Mouse (Mus musculus) bone marrow macrophage, adult 2 months (primary cell): Measurements from ENCODE around the gene Ankrd10.

Source experiments
- CTCF ChIP-seq: IDR thresholded peaks from 2 replicates; pipeline ENCODE4 v1.5.1; 2012; ENCODE audit warnings: low read depth, mild to moderate bottlenecking, low read length, moderate library complexity
- POLR2A ChIP-seq: IDR thresholded peaks from 2 replicates; pipeline ENCODE4 v1.6.1; 2012; ENCODE audit warnings: mild to moderate bottlenecking, low read depth, low read length, borderline replicate concordance

- TF ChIP-seq CTCF (no peak), POLR2A (no peak)
Measured at GRCm38 (mm10) chr8:11650021-11650420, 14.5 kb upstream of the Ankrd10 start.
